Mouse (Mus musculus) left cerebral cortex, adult 2 months (tissue): ENCODE measurements at regions not wholly inside any gene's neighbourhood (a gene's known extent, or its start where the extent isn't known, plus 50 kb on each side); places are given as distances from the start of the nearest gene placed in this dataset.

Experiments used
- DNase-seq, 2 experiments: peaks; one replicate each; pipeline ENCODE4 v3.0.0; 2021 to 2022; ENCODE audit warnings: low spot score in 2 of 2, mixed read lengths in 1 of 2; ENCODE audit errors: extremely low spot score in 1 of 2
- H3K27ac ChIP-seq: fragments of 200-600 bp; 2 replicates; pipeline ENCODE4 v1.8.1; 2022
- H3K4me3 ChIP-seq: fragments of 200-600 bp; 2 replicates; pipeline ENCODE4 v1.8.1; 2022
- CTCF ChIP-seq: fragments of 200-600 bp; IDR thresholded peaks from 2 replicates; pipeline ENCODE4 v1.8.1; 2022; ENCODE audit warnings: antibody characterized with exemption, mild to moderate bottlenecking, moderate library complexity
- intact Hi-C: fragments of 180-260 bp; cut with DNase I; formaldehyde crosslinking; loops from one replicate; pipeline ENCODE4 v1.15.1; 2025

GRCm38 (mm10) chr3:50761766-50762165, 318.4 kb upstream of the Slc7a11 start:
- no peak overlapping the region for H3K4me3 ChIP-seq
- intact Hi-C loops: no loop called here
- no peak overlapping the region for H3K27ac ChIP-seq
- no peak for DNase-seq
- no peak for TF ChIP-seq CTCF

- Histone ChIP-seq H3K4me3 (no peak overlapping the region), H3K27ac (no peak overlapping the region)
- TF ChIP-seq CTCF: no peak
- DNase-seq: no peak
- intact Hi-C loops: no loop called here
Measured at GRCm38 (mm10) chr3:50758106-50758505, 314.7 kb upstream of the Slc7a11 start.

- intact Hi-C loops: no loop called here
- H3K4me3 ChIP-seq: no peak overlapping the region
- no peak for DNase-seq
- TF ChIP-seq CTCF: no peak
- H3K27ac ChIP-seq: no peak overlapping the region
Measured at GRCm38 (mm10) chr3:50737173-50737572, 293.8 kb upstream of the Slc7a11 start.

- no peak for TF ChIP-seq CTCF
- Histone ChIP-seq H3K4me3 (no peak overlapping the region), H3K27ac (no peak overlapping the region)
- intact Hi-C loops: no loop called here
- DNase-seq: no peak
Measured at GRCm38 (mm10) chr3:50719035-50719434, 275.6 kb upstream of the Slc7a11 start.

- DNase-seq: no peak
- Histone ChIP-seq H3K4me3 (no peak overlapping the region), H3K27ac (no peak overlapping the region)
- no peak for TF ChIP-seq CTCF
- intact Hi-C loops: no loop called here
Measured at GRCm38 (mm10) chr3:50713463-50713862, 270.0 kb upstream of the Slc7a11 start.

DNA sequence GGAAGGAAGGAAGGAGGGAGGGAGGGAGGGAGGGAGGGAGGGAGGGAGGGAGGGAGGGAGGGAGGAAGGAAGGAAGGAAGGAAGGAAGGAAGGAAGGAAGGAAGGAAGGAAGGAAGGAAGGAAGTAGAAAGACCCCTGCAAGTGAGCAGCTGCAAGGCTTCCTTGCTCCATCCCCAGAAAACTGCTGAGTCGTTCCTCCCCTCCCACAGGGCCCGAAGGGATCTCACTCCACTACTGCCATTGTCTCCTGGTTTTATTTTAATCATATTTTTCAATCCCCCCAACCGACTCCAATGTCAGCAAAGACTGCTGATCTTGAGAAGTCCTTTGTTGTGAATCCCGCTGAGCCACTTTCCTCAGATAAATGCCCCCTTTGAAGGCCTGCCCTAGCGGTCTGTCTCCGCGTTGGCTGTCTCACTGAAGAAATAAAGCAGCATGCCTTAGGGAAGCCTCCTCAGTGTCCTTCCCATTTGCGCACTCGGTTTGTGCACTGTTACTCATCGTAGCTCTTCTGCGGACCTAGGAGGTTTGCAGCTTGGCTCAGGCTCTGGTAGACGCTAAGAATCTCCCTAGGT, 266.1 kb upstream of the Slc7a11 start:
- intact Hi-C loops: no loop called here
- no peak; the same call in none of the 2 replicates for TF ChIP-seq CTCF

DNA sequence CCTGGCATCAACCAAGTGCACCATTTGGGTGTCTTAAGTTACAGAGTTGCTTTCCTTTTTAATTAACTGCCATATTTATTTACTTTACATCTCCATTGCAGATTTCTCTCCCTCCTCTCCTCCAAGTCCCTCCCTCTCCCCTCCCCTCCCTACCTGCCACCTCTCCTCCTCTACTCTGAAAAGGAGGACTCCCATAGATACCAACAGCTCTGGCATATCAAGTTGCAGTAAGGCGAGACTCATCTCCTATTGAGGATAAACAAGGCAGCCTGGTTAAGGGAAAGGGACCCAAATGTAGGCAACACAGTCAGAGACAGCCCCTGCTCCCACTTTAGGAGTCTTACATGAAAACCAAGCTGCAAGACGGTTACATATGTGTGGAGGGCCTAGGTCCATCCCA, 263.3 kb upstream of the Slc7a11 start:
- no peak overlapping the region for H3K4me3 ChIP-seq
- intact Hi-C loops: no loop called here
- no peak for TF ChIP-seq CTCF
- H3K27ac ChIP-seq: no peak overlapping the region
- DNase-seq: no peak

More for the DNA sequence above, 266.1 kb upstream of the Slc7a11 start:
- Histone ChIP-seq H3K27ac (no peak overlapping the region), H3K4me3 (no peak overlapping the region)
- DNase-seq: no peak

- H3K27ac ChIP-seq: no peak overlapping the region
- intact Hi-C loops: no loop called here
- no peak for DNase-seq
- TF ChIP-seq CTCF: no peak
- no peak overlapping the region for H3K4me3 ChIP-seq
Measured at GRCm38 (mm10) chr3:50694904-50695680, 251.7 kb upstream of the Slc7a11 start.

GRCm38 (mm10) chr3:50694497-50694896, 251.1 kb upstream of the Slc7a11 start:
- DNase-seq: peak; percentile 14 to 26
- no peak for TF ChIP-seq CTCF
- intact Hi-C loops: no loop called here
- Histone ChIP-seq H3K27ac (no peak overlapping the region), H3K4me3 (no peak overlapping the region)

- intact Hi-C loops: no loop called here
- H3K27ac ChIP-seq: no peak overlapping the region
Measured at GRCm38 (mm10) chr3:50692306-50692705, 248.9 kb upstream of the Slc7a11 start.

DNA sequence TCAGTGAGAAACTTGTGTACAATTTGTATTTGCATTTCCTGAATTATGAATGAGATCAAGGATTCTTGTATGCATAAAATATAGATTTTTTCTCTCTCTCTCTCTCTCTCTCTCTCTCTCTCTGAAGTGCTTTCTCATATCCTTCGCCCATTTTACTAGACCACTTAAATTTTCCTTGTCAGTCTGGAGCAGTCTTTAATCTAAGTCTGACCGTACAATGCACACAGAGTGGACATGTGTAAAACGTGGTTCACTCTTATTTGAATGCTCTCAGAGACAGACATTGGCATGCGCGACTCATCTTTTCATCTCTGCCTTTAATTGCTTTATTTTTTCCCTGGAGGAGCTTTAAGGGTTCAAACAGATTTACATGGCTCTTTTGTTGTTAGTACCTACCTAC, 247.3 kb upstream of the Slc7a11 start:
- Histone ChIP-seq H3K27ac (no peak overlapping the region), H3K4me3 (no peak overlapping the region)
- TF ChIP-seq CTCF: no peak
- no peak for DNase-seq
- intact Hi-C loops: no loop called here

More at GRCm38 (mm10) chr3:50692306-50692705, 248.9 kb upstream of the Slc7a11 start:
- no peak overlapping the region for H3K4me3 ChIP-seq
- no peak for TF ChIP-seq CTCF
- no peak for DNase-seq

DNA sequence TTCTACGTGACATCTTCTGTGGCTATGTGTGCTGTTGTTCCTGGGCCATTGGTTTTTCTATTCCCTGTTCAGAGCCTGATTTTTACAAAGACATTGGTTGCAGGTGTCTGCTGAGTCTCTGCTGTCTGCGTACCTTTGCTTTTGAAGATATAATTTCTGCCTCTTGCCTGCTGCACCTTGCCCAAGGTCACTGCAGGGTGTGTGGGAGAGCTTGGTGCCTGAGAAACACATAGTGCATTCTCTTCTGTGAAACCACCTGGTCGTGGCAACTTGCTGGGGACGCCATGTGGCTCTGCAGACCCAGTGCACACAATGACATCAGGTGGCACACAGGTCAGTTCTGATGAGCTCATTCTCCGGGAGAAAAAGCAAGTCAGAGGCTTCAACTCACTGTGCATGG, 246.0 kb upstream of the Slc7a11 start:
- DNase-seq: no peak
- no peak for TF ChIP-seq CTCF
- H3K4me3 ChIP-seq: no peak overlapping the region
- intact Hi-C loops: no loop called here
- H3K27ac ChIP-seq: no peak overlapping the region

GRCm38 (mm10) chr3:50687755-50688154, 244.3 kb upstream of the Slc7a11 start:
- Histone ChIP-seq H3K27ac (no peak overlapping the region), H3K4me3 (no peak overlapping the region)
- TF ChIP-seq CTCF: no peak
- intact Hi-C loops: no loop called here
- DNase-seq: no peak
